ENCODE assay signal across 20 mouse cellular contexts in the genomic region with DNA sequence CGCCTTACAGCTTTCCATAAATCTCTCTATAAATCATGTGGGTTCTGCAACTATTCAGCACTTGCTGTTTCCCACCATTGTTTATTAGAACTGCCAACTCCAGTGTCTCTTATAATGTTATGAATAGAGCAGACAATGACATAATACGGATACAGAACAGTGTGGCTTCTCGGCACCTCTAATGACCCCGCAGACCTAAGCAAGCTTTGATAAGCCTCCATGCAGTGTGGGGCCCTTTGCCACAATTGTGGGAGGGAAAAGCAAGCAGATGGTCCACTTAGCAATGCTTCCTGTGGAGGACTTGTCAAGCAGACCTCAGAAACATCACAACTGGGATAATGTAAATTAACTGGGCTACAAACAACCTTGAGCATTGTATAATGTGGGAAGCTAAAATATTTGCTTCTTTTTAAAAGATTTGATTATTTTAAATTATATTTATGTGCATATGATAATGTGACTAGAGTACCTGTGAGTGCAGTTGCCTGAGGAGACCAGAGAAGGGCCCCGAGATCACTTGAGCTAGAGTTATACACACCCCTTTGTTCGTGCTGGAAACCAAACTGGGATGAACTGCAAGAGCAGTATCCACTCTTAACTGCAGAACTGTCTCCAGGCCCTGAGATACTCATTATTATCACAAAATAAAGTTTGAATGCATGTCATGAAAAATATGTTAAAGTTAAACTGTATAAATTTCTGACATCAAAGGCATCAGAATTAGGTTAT.
DNase-seq lines count a peak whose midpoint lies in the region; ATAC-seq and TF ChIP-seq lines count a peak whose summit lies in the region.
"Had no signal": no experiment of that assay in that cellular context is flagged by ENCODE, and none has a peak within 500 bp of the region (broad histone marks: within the 10 kb centered on the region; RNA-seq: fewer than 3 reads in every experiment).

No protein-coding gene starts in this region.

- no peak for TF ChIP-seq POLR2A in kidney, adult 2 months (IDR thresholded peaks at IDR 0.05; ENCODE audit: low read depth, low read length)
- TF ChIP-seq POLR2A in brain, embryonic 14.5 days (IDR thresholded peaks at IDR 0.05; ENCODE audit: borderline replicate concordance, extremely low read depth, insufficient read depth, insufficient read length, poor library complexity, severe bottlenecking): no peak

- no peaks in the 10 kb centered on the region for H3K36me3 ChIP-seq in kidney, embryonic 14.5 days (ENCODE audit: control insufficient read depth, insufficient read depth, low read length)
- H3K36me3 ChIP-seq in kidney, adult 2 months (ENCODE audit: control insufficient read depth, insufficient read depth, low read length): no peaks in the 10 kb centered on the region
- H3K36me3 ChIP-seq in intestine, embryonic 16.5 days (ENCODE audit: control insufficient read depth, insufficient read depth, low read length): no peaks in the 10 kb centered on the region
- H3K36me3 ChIP-seq: embryonic facial prominence, embryonic 13.5 days had no signal

- peak; percentile 78 for ATAC-seq in kidney, embryonic 14.5 days (ENCODE audit: low FRiP score, low TSS enrichment)
- ATAC-seq in intestine, embryonic 16.5 days: peak; percentile 48; the same call in 1 of the 2 replicates

- WGBS in kidney, embryonic 14.5 days: 41% methylated on average over 6 of the region's 6 CpGs
- 44% methylated on average over 6 of the region's 6 CpGs for WGBS in kidney, adult 2 months
- WGBS in intestine, embryonic 16.5 days: 32% methylated on average over 6 of the region's 6 CpGs

- H3K27me3 ChIP-seq in kidney, embryonic 14.5 days (ENCODE audit: control insufficient read depth, insufficient read depth, low read length): no peaks in the 10 kb centered on the region
- H3K27me3 ChIP-seq in kidney, adult 2 months (replicated peaks; ENCODE audit: control insufficient read depth, insufficient read depth, low read length): no peaks in the 10 kb centered on the region
- H3K27me3 ChIP-seq in intestine, embryonic 16.5 days (replicated peaks; ENCODE audit: control insufficient read depth, insufficient read depth, low read length): no peaks in the 10 kb centered on the region
- H3K27me3 ChIP-seq: CH12.LX; embryonic facial prominence, embryonic 13.5 days had no signal

- DNase-seq in cerebellum, postnatal 14 days: peak; percentile 2 to 3
- no peak for DNase-seq in cerebellum, adult 9-11 months
- DNase-seq in kidney, adult 2 months: no peak
- DNase-seq in brain, embryonic 14.5 days (ENCODE audit: low read depth): peak; percentile 51
- no peak for DNase-seq in adrenal gland, postnatal 4 days (ENCODE audit: low spot score in 2 of 2)
- DNase-seq in heart, adult 11 months: no peak
- DNase-seq: adrenal gland, postnatal 10 days; cerebellum, adult 9-10 months; kidney, adult 11 months; liver; lung, embryonic 14.5 days; right cerebral cortex, postnatal 4 days had no signal

- no peak overlapping the region for H3K9ac ChIP-seq in kidney, embryonic 14.5 days (ENCODE audit: low read depth, low read length)
- H3K9ac ChIP-seq in intestine, embryonic 16.5 days (ENCODE audit: low read depth, low read length): no peak overlapping the region
- H3K9ac ChIP-seq: embryonic facial prominence, embryonic 13.5 days; lung, embryonic 14.5 days had no signal

- 0 out of 2 replicates have a peak, but pooled peaks cover 2% of the 10 kb centered on the region for H3K4me1 ChIP-seq in kidney, embryonic 14.5 days (ENCODE audit: control insufficient read depth, insufficient read depth, low read length)
- no peaks in the 10 kb centered on the region for H3K4me1 ChIP-seq in kidney, adult 2 months (ENCODE audit: control insufficient read depth, insufficient read depth, low read length)
- H3K4me1 ChIP-seq in intestine, embryonic 16.5 days (ENCODE audit: control insufficient read depth, insufficient read depth, low read length): no peaks in the 10 kb centered on the region
- H3K4me1 ChIP-seq: embryonic facial prominence, embryonic 13.5 days had no signal

- no peaks in the 10 kb centered on the region for H3K9me3 ChIP-seq in kidney, embryonic 14.5 days (ENCODE audit: control insufficient read depth, low read length)
- H3K9me3 ChIP-seq in intestine, embryonic 16.5 days (ENCODE audit: control insufficient read depth, low read length): no peaks in the 10 kb centered on the region
- H3K9me3 ChIP-seq: embryonic facial prominence, embryonic 13.5 days had no signal

- no peak overlapping the region for H3K4me3 ChIP-seq in kidney, embryonic 14.5 days (ENCODE audit: low read length)
- H3K4me3 ChIP-seq in kidney, adult 2 months (ENCODE audit: insufficient read depth, low read depth, low read length): no peak overlapping the region
- no peak overlapping the region for H3K4me3 ChIP-seq in intestine, embryonic 16.5 days (ENCODE audit: low read length)
- H3K4me3 ChIP-seq: embryonic facial prominence, embryonic 13.5 days; layer of hippocampus, adult 2 months; myocyte had no signal

- no peak overlapping the region for H3K4me2 ChIP-seq in kidney, embryonic 14.5 days (replicated peaks; ENCODE audit: low read depth, low read length)
- H3K4me2 ChIP-seq in intestine, embryonic 16.5 days (ENCODE audit: low read depth, low read length): no peak overlapping the region
- H3K4me2 ChIP-seq: embryonic facial prominence, embryonic 13.5 days; heart, embryonic 11.5 days; lung, embryonic 14.5 days had no signal

- no peak overlapping the region for H3K27ac ChIP-seq in kidney, embryonic 14.5 days (ENCODE audit: low read depth, low read length)
- no peak overlapping the region for H3K27ac ChIP-seq in kidney, adult 2 months (ENCODE audit: insufficient read depth, low read depth, low read length)
- H3K27ac ChIP-seq in intestine, embryonic 16.5 days (ENCODE audit: low read length): no peak overlapping the region
- H3K27ac ChIP-seq: embryonic facial prominence, embryonic 13.5 days; layer of hippocampus, adult 2 months; macrophage had no signal

- no peak for TF ChIP-seq CTCF in kidney, adult 2 months (conservative IDR thresholded peaks at IDR 0.05; ENCODE audit: insufficient read depth, insufficient read length, low read depth, low read length)
- no peak for TF ChIP-seq CTCF in brain, embryonic 14.5 days (IDR thresholded peaks at IDR 0.05; ENCODE audit: borderline replicate concordance, extremely low read depth, insufficient read depth, insufficient read length)

Comparison
In these comparisons a context has a peak if more than half of its experiments do, and no peak if none do; other contexts are left out.
1. DNase-seq: peak in cerebellum, postnatal 14 days (2 of 2) and brain, embryonic 14.5 days (single experiment); none in cerebellum, adult 9-11 months (single experiment), kidney, adult 2 months (single experiment), adrenal gland, postnatal 4 days (0 of 2) and heart, adult 11 months (single experiment).